Mouse (Mus musculus) midbrain, embryonic 16.5 days (tissue): ENCODE measurements around the gene Vmn1r225. TPM values are rescaled to one million over a fixed set of nuclear protein-coding genes. Genes with fewer than 3 reads are reported as not detected.
"Not testable (repeated sequence)": the region's sequence is repeated elsewhere in the genome, so short reads cannot be mapped to it uniquely, and the experiment has no call there.

Experiments
- ATAC-seq: fragments of 200-750 bp; cut with Nextera tagmentation; 2 replicates; pipeline ENCODE4 v1.8.0; 2017; ENCODE audit warnings: moderate TSS enrichment
- H3K27ac ChIP-seq: fragments of 300-500 bp; sonication (generic); 2 replicates; pipeline ENCODE4 v1.5.1; 2014; ENCODE audit warnings: mild to moderate bottlenecking, low read length, mixed read lengths
- H3K27me3 ChIP-seq: fragments of 300-500 bp; sonication (generic); 2 replicates; pipeline ENCODE4 v1.6.1; 2014; ENCODE audit warnings: low read depth, low read length, mixed read lengths; ENCODE audit not compliant: control insufficient read depth, insufficient read depth
- H3K36me3 ChIP-seq: fragments of 300-500 bp; sonication (generic); 2 replicates; pipeline ENCODE4 v1.6.1; 2014; ENCODE audit warnings: mild to moderate bottlenecking, low read length, moderate library complexity, mixed read lengths; ENCODE audit not compliant: control insufficient read depth, insufficient read depth
- H3K4me1 ChIP-seq: fragments of 300-500 bp; sonication (generic); 2 replicates; pipeline ENCODE4 v1.6.1; 2014; ENCODE audit warnings: mild to moderate bottlenecking, low read length, mixed read lengths; ENCODE audit not compliant: control insufficient read depth, insufficient read depth
- H3K4me2 ChIP-seq: fragments of 300-500 bp; sonication (generic); 2 replicates; pipeline ENCODE4 v1.6.1; 2014; ENCODE audit warnings: mild to moderate bottlenecking, low read length, mixed read lengths
- H3K4me3 ChIP-seq: fragments of 300-500 bp; sonication (generic); 2 replicates; pipeline ENCODE4 v1.5.1; 2014; ENCODE audit warnings: low read depth, mild to moderate bottlenecking, low read length, moderate library complexity, mixed read lengths
- H3K9ac ChIP-seq: fragments of 300-500 bp; sonication (generic); 2 replicates; pipeline ENCODE4 v1.6.1; 2014; ENCODE audit warnings: low read depth, low read length, mixed read lengths
- H3K9me3 ChIP-seq: fragments of 300-500 bp; sonication (generic); replicated peaks from 2 replicates; pipeline ENCODE4 v1.6.1; 2014; ENCODE audit warnings: mild to moderate bottlenecking, low read length, mixed read lengths; ENCODE audit not compliant: control insufficient read depth, poor library complexity, severe bottlenecking
- WGBS: fragments of 180-500 bp; shearing (Covaris S2); extraction: QIAGEN DNeasy Blood & Tissue Kit; methylation state at CpG from one replicate; pipeline ENCODE4 v1.1.7; 2014; 5-methylcytosine and 5-hydroxymethylcytosine counted together
- polyA plus RNA-seq: library from polyadenylated mRNA; unstranded; fragments of >200 nt; fragmentation: Nextera tagmentation; extraction: Ambion mirVana; gene quantifications from 2 replicates; pipeline ENCODE4 v1.2.1, GENCODE M21; 2015

Gene Vmn1r225
- not detected in 2 replicates for polyA plus RNA-seq

- no peak for ATAC-seq
- no peak within 1 kb of the TSS for H3K27ac ChIP-seq
Measured at GRCm38 (mm10) chr17:20497858-20498257, at the start of gene Vmn1r225. Gene Vmn1r225 (plus strand): TSS chr17:20498158.

DNA sequence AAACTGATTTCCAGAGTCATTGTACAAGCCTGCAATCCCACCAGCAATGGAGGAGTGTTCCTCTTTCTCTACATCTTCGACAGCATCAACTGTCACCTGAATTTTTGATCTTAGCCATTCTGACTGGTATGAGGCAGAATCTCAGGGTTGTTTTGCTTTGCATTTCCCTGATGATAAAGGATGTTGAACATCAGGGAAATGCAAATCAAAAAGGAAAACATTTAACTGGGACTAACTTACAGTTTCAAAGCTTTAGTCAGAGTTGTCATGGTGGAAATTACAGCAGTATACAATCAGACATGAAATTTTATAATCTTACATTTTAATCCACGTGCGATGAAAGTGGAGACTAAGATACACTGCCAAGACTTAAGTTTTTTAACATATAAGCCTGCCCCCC lies 24.6 kb upstream of the Vmn1r225 start:
- Histone ChIP-seq H3K9me3 (peaks cover 5% of the 10 kb centered on the region), H3K27me3 (no peaks in the 10 kb centered on the region), H3K27ac (no peak overlapping the region), H3K4me2 (no peak overlapping the region), H3K4me3 (no peak overlapping the region), H3K9ac (no peak overlapping the region), H3K4me1 (no peaks in the 10 kb centered on the region), H3K36me3 (no peaks in the 10 kb centered on the region)
- WGBS: 78% methylated on average over 3 of the region's 3 CpGs
- ATAC-seq: no peak

More at GRCm38 (mm10) chr17:20497858-20498257, at the start of gene Vmn1r225:
- no peak within 1 kb of the TSS for H3K4me3 ChIP-seq
- H3K9ac ChIP-seq: no peak within 1 kb of the TSS
- no peaks in the 10 kb centered on the region for H3K27me3 ChIP-seq
- no peaks in the 10 kb centered on the region for H3K36me3 ChIP-seq
- H3K4me2 ChIP-seq: no peak within 1 kb of the TSS
- no peaks in the 10 kb centered on the region for H3K4me1 ChIP-seq
- H3K9me3 ChIP-seq: peaks cover 6% of the 10 kb centered on the region; the same call in 1 of the 2 replicates

DNA sequence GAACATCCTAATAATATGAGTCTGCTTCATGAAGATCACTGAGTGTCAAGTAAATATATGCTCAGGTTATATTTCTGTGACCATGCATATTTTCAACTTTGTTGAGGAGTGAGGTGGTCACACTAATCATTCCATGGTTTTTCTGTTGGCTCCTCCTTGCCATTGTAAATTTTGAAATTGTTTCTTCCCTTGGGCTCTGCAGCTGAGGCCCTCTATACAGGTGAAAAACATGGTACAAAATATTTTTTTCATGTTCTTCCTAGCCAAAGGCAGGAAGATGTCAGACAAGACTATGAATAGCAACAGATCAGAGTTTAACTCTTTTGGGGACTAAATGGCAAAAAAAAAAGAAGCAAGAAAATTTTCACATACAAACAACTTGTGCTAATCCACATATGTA lies 16.7 kb upstream of the Vmn1r225 start, which contains the start of gene Vmn2r108:
TSS of gene Vmn2r108 (minus strand) at position 101 of the 400 bp plus-strand sequence.
- Histone ChIP-seq H3K4me3 (no peak within 1 kb of the TSS), H3K4me2 (no peak within 1 kb of the TSS), H3K9me3 (no peaks in the 10 kb centered on the region; the same call in 1 of the 2 replicates), H3K36me3 (no peaks in the 10 kb centered on the region), H3K9ac (no peak within 1 kb of the TSS), H3K4me1 (no peaks in the 10 kb centered on the region), H3K27me3 (no peaks in the 10 kb centered on the region), H3K27ac (no peak within 1 kb of the TSS)
- no peak for ATAC-seq

- H3K27me3 ChIP-seq, H3K27ac ChIP-seq, H3K9me3 ChIP-seq, H3K36me3 ChIP-seq, H3K4me1 ChIP-seq, H3K4me3 ChIP-seq, H3K9ac ChIP-seq, H3K4me2 ChIP-seq, ATAC-seq: not testable (repeated sequence)
Measured at GRCm38 (mm10) chr17:20508247-20508646, 10.3 kb downstream of the Vmn1r225 start.

Other genes with a start within 250 kb of the Vmn1r225 start
- gene Vmn2r106, start 212.6 kb upstream of the Vmn1r225 start, polyA plus RNA-seq: not detected in 2 replicates
- not detected in 2 replicates for gene Vmn2r107, start 152.9 kb upstream of the Vmn1r225 start, polyA plus RNA-seq
- gene Vmn1r224, start 84.0 kb upstream of the Vmn1r225 start, polyA plus RNA-seq: not detected in 2 replicates
- not detected in 2 replicates for gene Vmn2r108, start 16.8 kb upstream of the Vmn1r225 start, polyA plus RNA-seq
- gene Vmn2r109, start 66.6 kb downstream of the Vmn1r225 start, polyA plus RNA-seq: not detected in 2 replicates
- not detected in 2 replicates for gene Vmn2r110, start 98.3 kb downstream of the Vmn1r225 start, polyA plus RNA-seq
- not detected in 2 replicates for gene Fpr-rs3, start 126.7 kb downstream of the Vmn1r225 start, polyA plus RNA-seq
- not detected in 2 replicates for gene Vmn1r226, start 184.7 kb downstream of the Vmn1r225 start, polyA plus RNA-seq
- not detected in 2 replicates for gene Vmn1r227, start 231.7 kb downstream of the Vmn1r225 start, polyA plus RNA-seq